In genomic region chr2:172547116-172547515, GRCm38 (mm10) we compare ENCODE assay signal across 8 mouse cellular contexts. TPM values are rescaled to one million over a fixed set of nuclear protein-coding genes. Genes with fewer than 3 reads are reported as not detected.
DNase-seq lines count a peak whose midpoint lies in the region; ATAC-seq lines count a peak whose summit lies in the region.

No protein-coding gene starts in this region.

- peaks cover 46% of the 10 kb centered on the region for H3K4me1 ChIP-seq in forebrain, embryonic 12.5 days

- peak overlapping the region; percentile 28 for H3K4me3 ChIP-seq in forebrain, embryonic 12.5 days (replicated peaks)

- no peak overlapping the region for H3K27ac ChIP-seq in forebrain, embryonic 12.5 days

- no peaks in the 10 kb centered on the region for H3K36me3 ChIP-seq in forebrain, embryonic 12.5 days (replicated peaks)

- peak overlapping the region; percentile 49 for H3K4me2 ChIP-seq in forebrain, embryonic 12.5 days

- under 1% methylated on average over 21 of the region's 21 CpGs for WGBS in forebrain, embryonic 12.5 days

- peaks cover 94% of the 10 kb centered on the region for H3K27me3 ChIP-seq in forebrain, embryonic 12.5 days

- ATAC-seq in forebrain, embryonic 12.5 days (ENCODE audit: low FRiP score) = no peak; the same call in 1 of the 2 replicates
- ATAC-seq in megakaryocyte progenitor cell, adult 5-6 weeks (replicated peaks; ENCODE audit: poor library complexity) = peak; percentile 57
- no peak for ATAC-seq in megakaryocyte, adult 5-6 weeks (ENCODE audit: poor library complexity, severe bottlenecking)

- H3K9ac ChIP-seq in forebrain, embryonic 12.5 days = 0 out of 2 replicates have a peak overlapping the region, but pooled peaks have one; percentile 12

- no peaks in the 10 kb centered on the region for H3K9me3 ChIP-seq in forebrain, embryonic 12.5 days

- peak; percentile 27 for DNase-seq in ovary, postnatal 36 days (ENCODE audit: low spot score)
- DNase-seq in ovary, postnatal 10 days (ENCODE audit: low spot score) = no peak
- peak; percentile 62 for DNase-seq in kidney, postnatal 10 days
- peak; percentile 53 for DNase-seq in yolk sac, embryonic 10.5 days (ENCODE audit: low spot score)
- DNase-seq in right cerebral cortex, postnatal 4 days = no peak

RNA-seq across cellular contexts. Expression of gene Tfap2c, which starts 2.3 kb away (rescaled TPM):
- 35.0 and 35.8 TPM in 2 replicates for polyA plus RNA-seq in forebrain, embryonic 12.5 days (2016; fragmentation: Nextera tagmentation; extraction: Ambion mirVana)
- total RNA-seq in megakaryocyte progenitor cell, adult 5-6 weeks (2015) = not detected in 2 replicates
- not detected in 2 replicates for total RNA-seq in megakaryocyte progenitor cell, adult 5-6 weeks (2017)
- total RNA-seq in megakaryocyte, adult 5-6 weeks (2015) = not detected in 2 replicates
- total RNA-seq in megakaryocyte, adult 5-6 weeks (2017) = not detected in 2 replicates

Comparison
In these comparisons a context has a peak if more than half of its experiments do, and no peak if none do; other contexts are left out.
1. DNase-seq: peak in ovary, postnatal 36 days (single experiment), kidney, postnatal 10 days (single experiment) and yolk sac, embryonic 10.5 days (single experiment); none in ovary, postnatal 10 days (single experiment) and right cerebral cortex, postnatal 4 days (single experiment).